Mouse (Mus musculus) heart, adult 8-10 months (tissue): ENCODE measurements around the gene Gm28038. TPM values are rescaled to one million over a fixed set of nuclear protein-coding genes. Genes with fewer than 3 reads are reported as not detected.

Source experiments
- DNase-seq: peaks from one replicate; pipeline ENCODE4 v3.0.0; 2022; ENCODE audit warnings: low spot score
- total RNA-seq, 4 experiments: library from RNA; stranded (reverse); gene quantifications; 2 replicates each; pipeline ENCODE4 v1.2.4; 2022

Gm28038 gene
- total RNA-seq, 4 experiments from 2014 or later = 1.3 to 3.7 TPM; not detected in 2

DNA sequence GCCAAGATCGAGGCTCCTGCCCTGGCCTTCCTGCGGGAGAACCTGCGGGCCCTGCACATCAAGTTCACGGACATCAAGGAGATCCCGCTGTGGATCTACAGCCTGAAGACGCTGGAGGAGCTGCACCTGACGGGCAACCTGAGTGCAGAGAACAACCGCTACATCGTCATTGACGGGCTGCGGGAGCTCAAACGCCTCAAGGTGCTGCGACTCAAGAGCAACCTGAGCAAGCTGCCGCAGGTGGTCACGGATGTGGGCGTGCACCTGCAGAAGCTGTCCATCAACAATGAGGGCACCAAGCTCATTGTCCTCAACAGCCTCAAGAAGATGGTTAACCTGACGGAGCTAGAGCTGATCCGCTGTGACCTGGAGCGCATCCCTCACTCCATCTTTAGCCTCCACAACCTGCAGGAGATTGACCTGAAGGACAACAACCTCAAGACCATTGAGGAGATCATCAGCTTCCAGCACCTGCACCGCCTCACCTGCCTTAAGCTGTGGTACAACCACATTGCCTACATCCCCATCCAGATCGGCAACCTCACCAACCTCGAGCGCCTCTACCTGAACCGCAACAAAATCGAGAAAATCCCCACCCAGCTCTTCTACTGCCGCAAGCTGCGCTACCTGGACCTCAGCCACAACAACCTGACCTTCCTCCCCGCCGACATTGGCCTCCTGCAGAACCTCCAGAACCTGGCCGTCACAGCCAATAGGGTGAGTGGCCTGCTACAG is 24.1 kb upstream of the Gm28038 start:
- DNase-seq = no peak

DNA sequence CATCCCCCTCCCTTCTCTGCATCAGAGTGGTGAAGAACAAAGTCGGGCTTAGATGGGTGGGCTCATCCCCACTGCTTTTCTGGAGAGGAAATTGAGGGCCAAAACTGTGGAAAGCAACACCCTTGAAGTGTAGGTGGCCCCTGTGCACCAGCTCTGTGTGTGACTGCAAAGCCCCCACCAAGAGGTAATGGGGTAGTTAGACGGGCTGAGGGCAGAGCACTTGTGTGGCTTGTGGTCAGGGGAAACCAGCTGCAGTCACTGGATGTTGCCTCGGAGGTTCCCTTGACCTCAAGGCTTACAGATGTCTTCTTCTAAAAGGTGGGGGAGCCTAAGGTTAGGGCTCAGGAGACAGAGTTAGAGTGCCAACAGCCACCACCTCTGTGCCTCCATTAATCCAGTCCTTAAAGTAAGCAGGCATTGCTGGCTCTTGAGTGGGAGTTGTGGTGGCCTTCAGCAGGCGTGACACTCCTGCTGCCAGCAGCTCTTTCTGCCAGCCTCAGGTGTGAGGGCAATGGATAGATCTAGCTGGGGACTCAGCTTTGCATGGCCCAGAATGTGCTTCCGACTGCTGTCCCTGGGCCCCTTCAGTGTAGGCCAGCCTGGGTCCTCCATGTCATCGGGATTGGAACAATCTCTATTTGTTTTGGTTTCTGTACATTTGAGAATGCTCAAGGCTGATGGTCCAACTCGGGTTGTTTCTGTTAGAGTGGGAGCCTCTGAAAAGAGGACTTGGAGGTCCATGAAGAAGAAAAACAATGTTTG is 23.0 kb upstream of the Gm28038 start:
- DNase-seq = peak; percentile 7

DNA sequence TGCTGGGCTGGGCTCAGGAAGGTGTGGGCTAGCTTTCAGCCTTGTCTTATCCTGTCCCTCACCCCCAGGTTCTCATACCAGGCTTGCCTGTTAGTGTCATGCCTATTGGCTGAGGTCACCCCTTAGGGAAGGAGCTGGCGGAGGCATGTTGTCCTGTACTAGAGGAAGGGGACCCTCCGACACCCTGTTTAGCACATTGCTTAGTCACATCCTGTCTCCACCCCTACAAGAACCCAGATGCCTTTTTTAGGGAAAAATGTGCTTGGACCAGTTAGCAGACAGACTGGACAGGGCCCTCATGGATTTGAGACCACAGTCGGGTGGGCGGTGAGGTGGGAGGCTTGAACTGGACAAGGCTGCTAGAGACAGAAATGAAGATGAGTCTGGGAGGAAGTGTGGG is 22.2 kb upstream of the Gm28038 start:
- peak; percentile 92 for DNase-seq

DNA sequence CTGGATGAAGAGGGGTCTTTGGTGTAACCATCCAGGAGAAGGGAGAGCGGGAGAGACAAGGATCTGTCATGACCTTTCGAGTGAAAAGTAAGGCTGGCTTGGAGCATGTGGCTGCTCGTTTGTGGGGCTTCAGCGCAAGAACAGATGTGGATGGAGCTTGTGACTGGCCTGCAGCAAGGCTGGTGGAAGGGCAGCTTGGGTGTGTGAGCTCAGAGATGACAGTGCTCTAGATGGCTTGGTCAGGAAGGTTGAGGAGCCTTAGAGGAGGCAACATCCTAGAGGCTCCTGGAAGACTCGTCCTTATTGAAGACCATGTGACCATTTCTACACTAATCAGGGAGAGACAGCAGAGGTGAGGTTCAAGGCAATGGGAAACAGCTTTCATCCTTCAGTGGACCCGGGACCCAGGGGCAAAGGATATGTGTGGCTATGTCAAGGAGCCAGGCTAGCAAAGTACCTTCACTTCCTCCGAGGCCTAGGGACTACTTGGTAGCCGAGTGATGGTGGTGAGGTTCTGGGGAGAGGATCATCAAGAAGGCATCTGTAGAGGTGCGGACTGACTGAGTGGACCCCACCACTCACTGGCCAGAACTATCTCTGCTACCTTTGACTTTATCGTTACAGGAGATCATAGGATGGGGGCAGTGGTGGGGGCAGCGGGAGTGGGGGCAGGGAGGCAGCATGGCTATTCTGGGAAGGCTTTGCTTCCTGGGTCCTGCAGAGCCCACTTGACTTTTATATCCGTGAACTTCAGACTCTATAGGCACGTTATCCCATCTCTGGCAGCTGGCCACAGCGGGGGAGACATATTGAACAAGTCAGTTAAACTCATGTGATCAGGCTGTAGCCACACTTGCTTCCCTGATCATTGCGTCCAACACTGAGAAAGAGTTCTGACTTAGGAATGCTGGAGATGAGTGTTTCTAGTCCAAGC is 21.4 kb upstream of the Gm28038 start:
- peak; percentile 16 for DNase-seq

DNA sequence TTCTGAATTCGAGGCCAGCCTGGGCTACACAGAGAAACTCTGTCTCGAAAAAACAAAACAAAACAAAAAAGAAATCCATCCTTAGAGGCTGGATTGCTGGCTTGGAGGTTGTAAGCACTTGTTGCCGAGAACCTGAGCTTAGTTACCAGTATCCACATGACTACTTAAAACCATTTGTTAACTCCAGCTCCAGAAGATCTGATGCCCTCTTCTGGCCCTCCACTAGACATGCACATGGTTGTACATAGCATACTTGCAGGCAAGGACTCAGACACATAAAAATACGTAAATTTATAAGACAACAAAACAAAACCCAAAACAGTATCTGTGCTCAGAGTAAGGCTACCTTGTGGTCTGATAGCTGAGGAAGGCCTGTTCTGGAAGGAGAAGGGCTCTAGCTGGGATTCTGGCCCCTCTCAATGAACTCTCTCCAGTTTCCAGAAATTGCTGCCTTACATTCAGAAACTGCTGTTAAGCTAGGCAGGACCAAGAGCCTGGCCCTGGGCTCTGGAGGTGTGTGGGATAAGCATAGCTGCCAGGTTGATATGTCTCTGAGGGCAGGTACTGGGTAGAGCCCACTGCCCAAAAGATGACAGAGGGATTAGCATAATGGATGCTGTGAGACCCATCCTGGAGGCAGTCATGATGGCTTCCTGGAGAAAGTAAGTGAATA is 19.6 kb upstream of the Gm28038 start:
- DNase-seq = peak; percentile 11

DNA sequence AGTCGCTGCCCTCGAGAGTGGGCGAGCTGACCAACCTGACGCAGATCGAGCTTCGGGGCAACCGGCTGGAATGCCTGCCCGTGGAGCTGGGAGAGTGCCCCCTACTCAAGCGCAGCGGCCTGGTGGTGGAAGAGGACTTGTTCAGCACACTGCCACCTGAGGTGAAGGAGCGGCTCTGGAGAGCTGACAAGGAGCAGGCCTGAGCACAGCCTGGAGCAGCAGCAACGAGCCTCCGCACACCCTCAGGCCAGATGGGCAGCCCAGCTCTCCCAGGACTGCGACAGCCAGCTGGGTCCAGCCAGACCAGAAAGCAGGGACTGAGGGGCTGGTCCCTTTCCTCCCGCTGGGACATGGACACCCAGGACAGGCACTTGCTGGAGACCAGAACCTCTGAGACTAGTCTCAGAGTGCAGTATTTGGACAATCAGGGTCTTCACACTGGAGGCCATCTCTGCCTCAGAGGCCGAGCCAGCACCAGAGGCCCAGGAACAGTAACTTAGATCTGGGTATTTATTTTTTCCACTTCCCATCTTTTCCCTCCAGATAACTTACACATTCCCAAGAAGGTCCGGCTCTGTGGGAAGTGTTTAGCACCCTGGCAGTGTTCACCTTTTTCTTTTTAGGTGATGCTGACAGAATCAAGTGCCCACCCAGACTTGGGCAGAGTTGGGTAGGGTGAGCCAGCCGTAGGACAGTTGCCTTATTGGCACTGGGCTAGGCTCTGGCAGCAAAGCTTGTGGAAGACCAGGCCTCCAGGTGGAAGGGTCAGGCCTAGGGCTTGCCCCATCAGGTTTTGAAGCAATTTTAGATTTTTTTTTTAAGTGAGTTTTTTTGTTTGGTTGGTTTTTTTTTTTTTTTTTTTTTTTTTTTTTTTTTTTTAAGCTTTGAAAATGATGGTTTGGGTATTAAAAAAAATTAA is 18.7 kb upstream of the Gm28038 start:
- DNase-seq = no peak

DNA sequence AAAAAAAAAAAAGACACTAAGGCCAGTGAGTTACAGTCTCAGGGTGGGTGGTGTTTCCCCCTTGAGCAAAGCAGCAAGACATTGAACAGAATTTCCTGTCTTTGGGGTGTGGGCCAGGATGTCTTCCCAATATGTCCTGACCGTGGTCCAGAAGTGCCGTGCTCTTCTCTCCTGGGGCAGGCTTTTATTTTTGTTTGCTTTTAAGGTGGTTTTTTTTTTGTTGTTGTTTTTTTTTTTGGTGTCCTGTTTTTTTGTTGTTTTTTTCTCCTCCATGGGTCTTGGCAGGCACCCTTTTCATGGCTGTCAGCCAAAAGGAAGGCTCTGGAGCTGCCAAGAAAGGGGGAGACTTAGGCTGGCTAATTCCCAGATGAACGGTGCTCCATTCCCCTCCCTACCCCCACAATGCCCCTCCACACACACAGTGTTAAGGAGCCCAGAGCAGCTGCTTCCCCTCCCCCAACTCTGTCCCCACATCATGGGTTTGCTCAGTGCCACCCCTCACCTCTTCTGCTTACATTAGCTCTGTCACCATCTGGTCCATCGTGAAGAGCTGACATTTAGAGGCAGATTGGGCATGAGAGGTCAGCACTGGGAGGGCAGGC is 17.9 kb upstream of the Gm28038 start:
- no peak for DNase-seq

DNA sequence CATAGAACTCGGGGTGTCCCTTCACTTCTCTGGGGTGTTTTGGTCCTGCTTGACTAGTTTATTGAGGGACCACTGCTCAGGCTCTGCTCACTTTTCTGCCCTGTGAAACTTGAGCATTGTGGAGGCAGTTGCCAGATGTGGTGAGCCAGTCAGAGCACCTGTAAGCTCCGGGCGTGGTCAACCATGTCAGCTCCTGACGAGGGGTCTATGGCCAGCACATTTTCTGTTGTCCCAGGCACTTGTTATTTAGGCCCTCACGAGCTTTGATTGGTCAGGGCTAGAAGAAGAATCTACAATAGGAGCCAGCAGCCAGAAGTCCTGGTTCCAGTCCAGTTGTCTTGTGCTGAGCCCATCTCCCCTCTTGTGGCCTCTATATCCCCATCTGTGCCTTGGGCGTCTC is 17.0 kb upstream of the Gm28038 start:
- DNase-seq = no peak

DNA sequence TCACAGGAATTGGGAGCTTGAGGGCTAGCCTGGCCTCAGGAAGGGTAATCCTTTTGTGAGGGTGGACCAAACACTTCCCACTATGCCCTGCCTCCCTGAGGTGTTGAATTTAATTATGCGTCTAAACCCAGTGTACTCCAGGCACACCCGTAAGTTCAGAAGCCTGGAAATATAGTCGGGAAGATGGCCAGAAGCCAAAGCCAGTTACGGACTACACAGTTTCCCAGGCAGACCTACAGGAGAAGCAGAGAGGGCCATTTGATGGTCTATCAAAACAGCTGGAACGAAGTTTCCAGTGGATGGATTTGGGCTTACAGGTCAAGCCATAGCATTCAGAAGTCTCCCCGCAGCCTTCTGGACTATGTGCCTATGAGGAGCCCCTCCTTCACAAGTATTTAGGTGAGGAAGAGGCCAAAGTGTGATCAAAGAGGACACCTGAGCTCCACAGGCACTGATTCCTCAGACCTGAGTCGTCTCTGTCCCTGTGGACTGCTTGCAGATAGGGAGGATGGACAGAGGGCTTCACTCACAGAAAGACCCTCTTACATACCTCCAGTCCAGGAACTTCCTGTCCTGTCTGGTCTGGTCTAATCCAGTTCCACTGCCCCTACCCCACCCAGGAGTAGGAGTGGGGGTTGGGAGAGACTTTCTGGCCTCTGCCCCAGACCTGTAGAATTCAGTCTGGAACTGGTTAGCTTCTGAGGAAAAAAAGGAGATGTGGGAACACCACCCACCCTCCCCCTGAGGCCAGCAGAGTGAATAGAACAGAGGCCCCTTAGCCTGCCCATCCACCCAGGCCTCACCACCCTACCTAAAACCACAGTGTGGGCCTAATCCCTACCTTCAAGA is 15.9 kb upstream of the Gm28038 start:
- no peak for DNase-seq

DNA sequence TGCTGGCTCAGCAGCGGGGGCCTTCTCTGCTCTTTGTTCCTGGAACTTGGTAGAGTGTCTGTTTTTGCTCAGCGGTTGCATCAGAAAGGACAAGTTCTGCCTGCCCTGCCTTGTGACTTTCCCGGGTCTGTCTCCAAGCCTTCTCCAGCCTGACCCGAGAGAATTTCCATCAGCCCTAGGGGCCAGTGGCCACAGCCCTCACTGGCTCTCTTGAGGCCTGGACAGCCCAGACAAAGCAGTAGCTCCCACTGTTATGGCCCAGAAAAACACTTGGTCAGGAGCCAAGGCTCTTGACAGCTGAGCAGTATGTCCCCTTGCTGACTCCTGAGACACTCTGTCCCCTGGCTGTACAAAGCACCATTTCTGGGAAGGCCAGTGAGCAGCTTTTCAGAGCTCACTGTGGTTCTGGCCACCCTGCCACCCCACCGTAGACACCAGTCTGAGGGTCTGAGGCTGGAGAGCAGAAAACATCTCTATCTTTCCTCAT is 15.0 kb upstream of the Gm28038 start, which contains the start of gene Phyhd1:
Gene Phyhd1, plus strand, starts transcription at position 437 of the 487 bp plus-strand sequence.
- peak; percentile 93 for DNase-seq

DNA sequence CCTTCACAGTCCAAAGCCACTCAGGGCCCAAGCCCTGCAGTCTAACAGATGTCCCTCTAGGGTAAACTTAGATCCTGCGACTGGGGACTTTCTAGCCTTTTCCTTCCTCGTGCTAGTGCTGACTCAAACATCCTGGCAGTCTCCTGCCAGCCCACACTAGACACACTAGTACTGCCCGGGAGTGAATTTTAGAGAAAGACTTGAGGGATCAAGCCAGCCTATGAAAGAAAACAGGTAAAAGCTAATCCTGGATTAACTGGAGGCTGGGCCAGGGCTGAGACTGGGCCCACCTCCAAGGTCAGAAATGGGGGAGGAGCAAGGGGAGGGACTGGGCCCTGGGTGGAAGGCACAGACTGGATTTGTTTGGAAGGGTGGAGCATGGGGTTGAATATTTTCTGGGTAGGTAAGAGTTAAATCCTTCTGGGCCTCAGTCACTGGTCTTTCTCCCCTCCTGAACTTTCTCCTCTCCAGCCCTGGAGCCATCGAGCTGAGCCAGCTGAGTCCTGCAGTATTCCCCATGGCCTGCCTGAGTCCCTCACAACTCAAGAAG is 14.4 kb upstream of the Gm28038 start:
- DNase-seq = peak; percentile 86

DNA sequence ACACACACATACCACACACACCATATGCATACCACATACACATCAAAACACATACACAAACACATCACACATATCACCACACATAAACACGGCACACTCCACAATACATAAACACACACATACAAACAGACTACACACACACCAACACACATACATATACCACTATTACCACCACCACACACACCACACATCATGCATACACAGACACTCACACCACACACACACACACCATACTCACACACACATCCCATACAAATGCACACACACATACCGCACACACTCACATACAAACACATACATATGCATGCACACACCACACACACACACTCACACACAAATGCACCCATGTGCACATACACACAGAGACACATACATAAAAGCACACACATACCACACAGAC is 13.4 kb upstream of the Gm28038 start:
- no peak for DNase-seq

DNA sequence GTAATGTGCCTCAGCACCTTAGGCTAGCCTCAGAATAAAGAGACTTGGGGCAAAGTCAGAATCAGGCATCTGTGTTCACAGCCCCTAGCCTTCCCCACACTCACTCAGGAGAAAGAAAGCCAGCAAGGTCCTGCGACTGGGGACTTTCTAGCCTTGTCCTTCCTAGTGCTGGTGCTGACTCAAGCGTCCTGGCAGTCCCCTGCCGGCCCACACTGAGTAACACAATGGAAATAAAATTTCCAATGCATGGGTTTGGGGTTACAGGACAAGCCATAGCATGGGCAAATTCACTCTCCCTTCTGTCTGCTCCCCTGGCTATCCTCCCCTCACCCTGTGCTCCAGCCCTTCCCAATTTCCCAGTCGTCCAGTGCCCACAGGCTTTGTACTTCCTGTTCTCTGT is 12.5 kb upstream of the Gm28038 start:
- DNase-seq = no peak

DNA sequence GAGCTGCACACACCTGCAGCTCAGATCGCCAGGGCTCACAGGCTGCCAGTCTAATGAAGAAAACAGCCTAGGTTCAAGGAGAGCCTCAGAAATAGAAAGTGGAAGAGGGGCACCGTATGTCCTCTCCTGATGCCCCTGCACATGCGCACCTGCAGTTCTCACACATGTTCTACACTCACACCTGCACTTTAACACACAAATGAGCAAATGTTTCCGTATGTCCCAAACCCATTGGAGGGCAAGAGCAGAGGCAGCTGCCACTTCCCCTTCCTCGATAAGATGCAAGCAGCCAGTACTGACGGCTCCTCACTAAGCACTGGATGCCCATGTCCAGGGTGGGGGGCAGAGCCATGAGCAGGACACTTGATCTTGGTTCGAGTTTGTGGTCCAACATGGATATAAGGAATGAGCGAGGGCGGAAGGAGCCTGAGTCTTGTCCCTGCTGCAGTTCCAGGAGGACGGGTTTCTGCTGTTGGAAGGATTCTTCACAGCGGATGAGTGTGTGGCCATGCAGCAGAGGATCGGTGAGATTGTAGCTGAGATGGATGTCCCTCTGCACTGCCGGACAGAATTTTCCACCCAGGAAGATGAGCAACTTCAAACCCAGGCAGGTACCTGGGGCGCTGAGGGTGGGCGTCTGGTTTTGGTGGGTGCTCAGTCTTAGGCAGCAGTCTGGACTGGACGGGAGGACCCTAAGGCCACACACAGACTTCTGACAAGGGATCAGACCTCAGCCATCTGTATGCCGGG is 11.4 kb upstream of the Gm28038 start:
- DNase-seq = no peak

DNA sequence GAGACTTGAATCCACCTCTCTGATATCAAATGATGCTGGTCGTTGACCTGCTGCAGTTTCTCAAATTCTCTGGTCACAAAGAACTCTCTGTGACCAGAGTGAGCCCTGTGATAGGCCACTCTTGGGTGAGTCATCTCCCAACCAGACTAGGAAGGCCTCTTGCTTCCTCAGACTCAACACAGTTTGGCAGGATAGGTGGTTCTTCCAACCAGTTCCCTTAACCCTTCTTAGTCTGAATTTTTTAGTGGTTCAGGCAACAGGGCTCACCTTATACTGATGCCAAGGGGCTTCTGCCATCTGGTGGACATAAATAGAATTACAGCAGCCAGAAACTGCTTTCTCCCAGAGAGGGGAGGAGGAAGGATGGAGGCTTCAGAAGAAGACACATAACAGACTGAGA is 10.7 kb upstream of the Gm28038 start:
- DNase-seq = peak; percentile 92

DNA sequence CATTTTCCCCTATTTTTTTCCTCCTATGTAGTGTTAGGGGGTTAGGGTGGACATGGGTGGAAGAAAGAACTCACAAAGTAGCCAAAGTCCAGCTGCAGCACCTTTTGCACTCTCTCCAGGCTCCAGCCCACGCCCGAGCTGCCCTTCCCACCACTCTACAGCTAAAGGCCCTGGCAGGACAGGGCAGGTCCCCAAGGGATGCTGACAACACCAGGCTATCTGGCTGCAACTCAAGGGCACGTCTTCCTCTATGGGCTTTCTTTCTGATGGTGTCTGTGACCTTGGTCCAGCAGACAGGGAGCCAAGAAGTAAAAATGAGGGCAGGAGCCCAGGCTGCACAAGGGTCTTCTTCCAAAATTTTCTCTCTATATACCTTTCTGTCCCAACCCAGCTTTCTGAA is 808 bp downstream of the Gm28038 start:
- no peak for DNase-seq

DNA sequence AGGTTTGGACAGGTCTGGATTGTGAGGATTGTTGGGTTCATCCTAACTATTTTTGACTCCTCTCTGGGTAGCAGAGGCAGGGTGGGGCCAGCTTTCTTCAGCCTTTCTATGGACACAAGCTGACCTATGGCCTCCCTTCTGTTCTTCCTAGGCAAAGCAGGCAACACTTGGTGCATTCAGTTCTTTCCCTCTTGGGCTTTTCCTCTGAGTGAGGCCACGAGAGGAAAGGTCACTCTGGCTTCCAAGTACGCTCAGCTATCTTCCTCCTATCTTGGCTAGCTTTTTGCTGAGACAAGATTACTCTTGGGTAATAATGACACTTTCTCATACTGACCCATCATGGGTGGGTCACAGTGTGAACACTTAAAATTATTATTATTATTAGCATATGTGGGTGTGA is 2.4 kb downstream of the Gm28038 start:
- no peak for DNase-seq

DNA sequence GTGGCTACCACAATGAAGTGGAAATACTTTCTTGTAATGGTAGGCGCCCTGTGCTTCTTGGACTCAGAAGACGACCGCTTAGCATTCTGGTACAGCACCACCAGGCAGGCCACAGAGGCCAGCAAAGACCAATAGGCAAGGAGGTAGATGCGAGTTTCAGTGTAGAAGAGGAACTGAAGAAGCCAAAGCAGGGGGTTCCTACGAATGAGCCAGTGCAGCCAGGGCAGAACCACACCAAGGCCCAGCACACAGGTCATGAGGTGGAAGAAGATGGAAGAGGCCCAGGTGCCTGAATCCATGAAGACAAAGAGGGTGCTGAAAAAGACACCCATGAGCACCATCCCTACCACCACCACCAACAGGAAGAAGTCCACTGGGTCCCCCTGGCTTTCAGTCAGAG is 4.2 kb downstream of the Gm28038 start:
- DNase-seq = no peak
